Mouse (Mus musculus) effector memory CD4-positive, alpha-beta T cell, adult 7 months (primary cell): ENCODE data around the gene Ppm1j. TPM values are rescaled to one million over a fixed set of nuclear protein-coding genes. Genes with fewer than 3 reads are reported as not detected.

Experiments
- polyA plus RNA-seq: library from polyadenylated mRNA; unstranded; fragments of 100-300 nt; shearing (Covaris generic); gene quantifications from one replicate; pipeline ENCODE4 v1.2.1, GENCODE M21; 2017

Gene Ppm1j
- 95.3 TPM for polyA plus RNA-seq

DNA sequence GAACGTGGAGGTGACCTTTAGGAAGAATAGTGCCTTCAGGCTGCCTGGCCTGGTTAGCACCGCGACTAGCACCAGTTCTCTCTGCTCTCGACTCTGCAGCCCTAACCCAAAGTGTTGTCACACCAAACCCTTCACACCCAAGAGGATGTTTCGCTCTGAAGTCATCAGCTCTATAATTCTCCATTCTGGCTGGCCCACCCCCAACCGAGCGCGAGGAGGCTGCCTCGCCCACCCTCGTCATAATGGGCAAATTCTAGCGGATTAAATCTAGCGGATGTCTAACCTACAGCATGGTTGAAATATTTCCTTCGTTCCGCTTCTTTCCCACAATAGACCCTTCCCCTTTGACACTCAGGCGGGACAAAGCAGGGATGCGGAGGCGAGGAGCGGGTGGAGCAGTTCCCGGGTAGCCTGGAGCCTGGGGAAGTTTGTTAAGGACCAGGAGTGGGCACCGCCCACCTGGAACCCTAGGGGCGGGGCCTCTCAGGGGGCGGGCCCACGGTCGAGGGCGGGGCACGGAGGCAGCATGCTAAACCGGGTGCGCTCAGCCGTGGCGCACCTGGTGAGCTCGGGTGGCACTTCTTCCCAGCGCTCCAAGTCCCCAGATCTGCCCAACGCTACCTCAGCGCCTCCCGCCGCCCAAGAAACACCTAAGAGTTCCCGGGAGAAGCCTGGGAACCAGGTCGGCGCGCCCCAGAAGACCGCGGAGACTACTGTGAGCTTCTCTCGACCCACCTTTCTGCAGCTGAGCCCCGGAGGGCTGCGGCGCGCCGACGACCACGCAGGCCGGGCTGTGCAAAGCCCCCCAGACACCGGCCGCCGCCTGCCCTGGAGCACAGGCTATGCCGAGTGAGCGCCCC is at the start of gene Ppm1j:
Ppm1j (plus strand) TSS at position 496 of the 860 bp plus-strand sequence.

DNA sequence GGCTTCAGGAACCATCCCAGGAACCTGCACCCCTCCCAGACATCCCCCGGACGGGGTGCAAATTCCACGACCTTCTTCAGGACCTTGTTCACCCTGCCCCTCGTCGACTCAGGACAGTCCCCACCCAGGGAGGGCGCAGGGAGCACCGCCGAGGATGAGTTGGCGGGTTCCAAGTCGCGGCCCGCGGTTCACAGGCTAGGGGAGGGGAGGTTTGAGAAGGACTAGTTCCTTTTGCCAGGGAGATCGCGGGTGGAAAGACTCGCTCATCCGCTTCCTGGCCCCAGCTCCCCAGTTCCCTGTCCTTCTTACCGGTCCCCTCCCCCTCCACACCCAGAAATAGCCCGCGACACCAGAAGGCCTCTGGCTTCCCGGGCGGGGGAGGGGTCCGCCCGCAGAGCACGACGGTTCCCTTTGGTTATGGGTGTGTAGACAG is 631 bp downstream of the Ppm1j start, which contains the start of gene Fam19a3:
Fam19a3 (minus strand) TSS at position 370 of the 433 bp plus-strand sequence.

DNA sequence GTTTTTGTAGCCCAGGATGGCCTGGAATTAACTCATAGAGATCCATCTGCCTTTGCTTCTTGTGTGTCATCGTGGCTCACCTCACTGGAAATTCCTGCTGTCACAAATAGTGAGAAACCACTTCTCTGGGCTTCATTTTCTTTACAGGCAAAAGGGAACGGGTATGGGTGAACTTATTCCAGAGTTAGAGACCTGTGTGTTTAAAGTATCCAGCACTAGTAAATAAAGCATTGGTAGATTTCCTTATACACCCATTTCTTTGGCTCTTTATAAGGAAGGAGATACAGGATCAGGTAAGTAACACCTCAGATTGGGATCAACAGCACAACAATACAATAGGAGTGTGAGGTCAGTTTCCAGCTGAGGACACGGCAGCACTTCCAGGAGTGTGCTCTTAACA is 7.2 kb downstream of the Ppm1j start, which contains the start of gene Rhoc:
Rhoc (plus strand) TSS at position 301 of the 400 bp plus-strand sequence.

GRCm38 (mm10) chr3:104817991-104818748 is 37.3 kb downstream of the Ppm1j start, which contains the start of gene Mov10:
Mov10 (minus strand) TSS chr3:104818563.

Other genes starting within 250 kb of the Ppm1j start
- 45.4 TPM for gene Slc16a1, start 142.4 kb upstream of the Ppm1j start, polyA plus RNA-seq
- 3.0 TPM for gene Fam19a3, start 784 bp downstream of the Ppm1j start, polyA plus RNA-seq
- gene Rhoc, start 7.3 kb downstream of the Ppm1j start, polyA plus RNA-seq: 39.5 TPM
- gene Mov10, start 37.5 kb downstream of the Ppm1j start, polyA plus RNA-seq: 27.9 TPM
- gene St7l, start 82.9 kb downstream of the Ppm1j start, polyA plus RNA-seq: 41.6 TPM
- 354 TPM for gene Capza1, start 83.4 kb downstream of the Ppm1j start, polyA plus RNA-seq
- gene Wnt2b, start 180.9 kb downstream of the Ppm1j start, polyA plus RNA-seq: not detected